Mouse (Mus musculus) subcutaneous adipose tissue, adult 2 months (tissue): ENCODE results near the gene Klhl11. TPM values are rescaled to one million over a fixed set of nuclear protein-coding genes. Genes with fewer than 3 reads are reported as not detected.

Source experiments
- polyA plus RNA-seq: library from polyadenylated mRNA; depleted of rRNA; stranded (reverse); fragments of >200 nt; gene quantifications from 2 replicates; pipeline ENCODE4 v1.2.3, GENCODE M21; 2012; ENCODE audit warnings: low replicate concordance; rRNA removed

Klhl11 gene
- polyA plus RNA-seq = 3.5 and 9.2 TPM in 2 replicates

GRCm38 (mm10) chr11:100472197-100472934 lies at the start of gene Klhl11:
Gene Klhl11, minus strand, starts transcription at chr11:100472741.

DNA sequence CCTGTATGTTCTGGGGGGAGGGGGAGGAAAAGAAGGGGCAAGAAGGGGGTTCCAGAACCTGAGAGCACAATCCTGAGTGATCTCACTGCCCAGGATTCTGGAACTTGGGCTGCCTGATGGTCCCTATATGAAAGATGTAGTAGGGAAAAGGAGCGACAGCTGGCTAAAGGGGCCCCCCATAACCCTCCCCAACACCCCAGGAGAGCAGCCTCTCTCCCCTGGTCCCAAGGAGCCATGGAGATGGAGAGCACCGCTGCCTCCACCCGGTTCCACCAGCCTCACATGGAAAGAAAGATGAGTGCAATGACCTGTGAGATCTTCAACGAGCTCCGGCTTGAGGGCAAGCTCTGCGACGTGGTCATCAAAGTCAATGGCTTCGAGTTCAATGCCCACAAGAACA lies 30.7 kb downstream of the Klhl11 start, which contains the start of the genes Nt5c3b and Klhl10:
Nt5c3b (minus strand) TSS at position 12 of the 400 bp plus-strand sequence.
Klhl10 (plus strand) TSS at position 121 of the 400 bp plus-strand sequence.

DNA sequence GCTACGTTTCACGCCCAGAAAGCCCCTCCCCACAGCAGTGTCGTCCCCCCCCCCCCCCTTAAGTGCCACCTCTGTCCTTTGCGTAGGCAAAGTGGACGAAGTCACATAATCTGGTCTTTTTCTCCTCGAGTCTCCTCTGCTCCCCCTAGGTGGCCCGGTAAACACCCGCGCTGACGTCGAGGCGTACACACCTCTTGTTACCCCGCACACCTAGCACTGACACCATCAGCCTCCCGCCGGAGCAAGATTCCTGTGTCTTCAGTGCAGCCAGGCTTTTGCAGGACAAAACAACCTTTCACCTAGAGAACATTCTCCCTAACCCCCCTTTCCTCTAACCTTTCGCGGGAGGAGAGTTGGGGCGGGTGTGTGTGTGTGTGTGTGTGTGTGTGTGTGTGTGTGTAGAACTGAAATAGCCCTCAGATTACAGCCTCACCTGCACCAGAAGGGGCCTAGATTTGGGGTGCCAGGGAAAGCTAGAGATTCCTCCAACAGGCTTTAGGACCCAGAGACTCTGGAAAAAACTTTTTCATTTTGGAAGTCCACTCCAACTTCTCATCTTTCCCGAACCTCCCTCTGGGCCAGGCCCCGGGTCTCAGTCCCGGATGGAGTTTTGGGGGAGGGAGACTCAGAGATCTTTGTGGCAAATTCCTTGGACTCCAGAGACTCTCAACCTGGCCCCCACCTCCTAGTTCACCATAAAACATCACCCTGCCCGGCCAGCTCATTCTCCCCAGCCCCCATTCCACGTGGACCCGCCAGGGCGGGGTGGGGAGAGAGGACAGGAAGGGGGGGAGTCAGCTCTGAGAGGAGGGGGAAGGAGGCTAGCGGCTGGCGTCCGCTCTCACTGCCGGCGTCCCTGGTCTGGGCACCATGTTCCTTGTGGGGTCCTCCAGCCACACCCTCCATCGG lies 57.4 kb downstream of the Klhl11 start, which contains the start of gene Fkbp10:
Fkbp10 (plus strand) TSS at position 784 of the 909 bp plus-strand sequence.

GRCm38 (mm10) chr11:100414021-100414913 lies 58.3 kb downstream of the Klhl11 start, which contains the start of gene P3h4:
Gene P3h4, minus strand, starts transcription at chr11:100414836.

Other genes with a start within 250 kb of the Klhl11 start
- gene Krt16, start 223.8 kb downstream of the Klhl11 start, polyA plus RNA-seq = not detected in 2 replicates
- 4.0 TPM in 1 of 2 replicates, not detected in the other for gene Krt17, start 211.7 kb downstream of the Klhl11 start, polyA plus RNA-seq
- gene Krt42, start 202.9 kb downstream of the Klhl11 start, polyA plus RNA-seq = not detected in 2 replicates
- gene Eif1, start 152.9 kb downstream of the Klhl11 start, polyA plus RNA-seq = 118 and 139 TPM in 2 replicates
- not detected in 2 replicates for gene Gast, start 138.3 kb downstream of the Klhl11 start, polyA plus RNA-seq
- 0.97 and 7.3 TPM in 2 replicates for gene Hap1, start 116.6 kb downstream of the Klhl11 start, polyA plus RNA-seq
- gene Jup, start 75.0 kb downstream of the Klhl11 start, polyA plus RNA-seq = 171 and 312 TPM in 2 replicates
- 14.1 and 62.2 TPM in 2 replicates for gene P3h4, start 57.9 kb downstream of the Klhl11 start, polyA plus RNA-seq
- 32.9 and 157 TPM in 2 replicates for gene Fkbp10, start 57.0 kb downstream of the Klhl11 start, polyA plus RNA-seq
- 30.8 and 85.2 TPM in 2 replicates for gene Nt5c3b, start 30.9 kb downstream of the Klhl11 start, polyA plus RNA-seq
- 0.29 and 0.95 TPM in 2 replicates for gene Klhl10, start 30.8 kb downstream of the Klhl11 start, polyA plus RNA-seq
- gene Acly, start 55.3 kb upstream of the Klhl11 start, polyA plus RNA-seq = 867 and 1,359 TPM in 2 replicates
- 1.3 and 1.5 TPM in 2 replicates for gene Ttc25, start 72.9 kb upstream of the Klhl11 start, polyA plus RNA-seq
- 23.0 and 37.9 TPM in 2 replicates for gene Cnp, start 102.2 kb upstream of the Klhl11 start, polyA plus RNA-seq
- 78.7 and 99.3 TPM in 2 replicates for gene Nkiras2, start 146.5 kb upstream of the Klhl11 start, polyA plus RNA-seq
- 40.7 and 54.1 TPM in 2 replicates for gene Dnajc7, start 147.4 kb upstream of the Klhl11 start, polyA plus RNA-seq
- gene Zfp385c, start 219.7 kb upstream of the Klhl11 start, polyA plus RNA-seq = 0.52 and 2.2 TPM in 2 replicates
- gene Dhx58, start 231.5 kb upstream of the Klhl11 start, polyA plus RNA-seq = 11.7 and 17.3 TPM in 2 replicates
- 37.3 and 71.8 TPM in 2 replicates for gene Kat2a, start 239.7 kb upstream of the Klhl11 start, polyA plus RNA-seq
- gene Hspb9, start 241.1 kb upstream of the Klhl11 start, polyA plus RNA-seq = not detected in 2 replicates